Mouse (Mus musculus): ENCODE results near the gene Prrxl1. TPM values are rescaled to one million over a fixed set of nuclear protein-coding genes. Genes with fewer than 3 reads are reported as not detected.

Prrxl1 gene
- polyA plus RNA-seq, 1 experiment from 2014 or later = 13.2 TPM

DNA sequence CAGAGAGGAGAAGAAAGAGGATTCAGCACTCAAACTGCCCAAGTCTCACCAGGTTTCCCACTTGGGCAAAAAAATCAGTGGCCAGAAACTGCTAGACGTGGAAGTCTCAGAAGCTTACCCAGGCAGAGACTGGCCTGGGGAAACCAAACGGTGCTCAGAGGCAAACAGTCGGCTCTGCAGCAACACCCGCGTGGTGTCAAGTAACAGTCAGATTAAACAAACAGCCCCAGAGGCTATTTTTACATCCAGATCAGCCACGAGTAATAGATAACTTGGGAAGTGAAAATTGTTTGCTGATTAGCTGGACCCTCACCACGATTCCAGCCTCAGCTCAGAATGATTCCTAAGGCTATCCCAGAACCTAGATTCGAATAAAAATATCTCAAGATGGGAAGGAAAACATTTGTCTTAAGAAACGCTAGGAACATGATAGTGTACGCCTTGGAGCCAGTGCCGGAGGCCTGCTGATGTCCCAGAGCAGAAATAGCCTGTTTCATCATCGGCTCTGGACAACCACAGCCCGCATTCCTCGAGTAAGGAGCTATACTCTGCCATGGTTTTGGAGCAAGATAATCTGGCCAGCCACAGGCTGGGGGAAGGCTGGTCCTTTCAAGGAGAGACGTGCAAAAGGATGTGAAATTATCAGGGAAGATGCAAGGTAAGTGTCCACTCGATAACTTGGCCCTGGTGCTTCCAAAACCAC, 86.1 kb downstream of the Prrxl1 start, which contains the start of gene 3425401B19Rik:
Gene 3425401B19Rik (minus strand): TSS at position 170 of the 703 bp plus-strand sequence.
- Histone ChIP-seq H3K4me1 (replicated peaks; ENCODE audit: control insufficient read depth, insufficient read depth, low read length) (no peaks in the 10 kb centered on the region), H3K27me3 (ENCODE audit: control insufficient read depth, insufficient read depth, low read length) (no peaks in the 10 kb centered on the region), H3K9ac (ENCODE audit: low read depth, low read length) (no peak within 1 kb of the TSS), H3K36me3 (ENCODE audit: control insufficient read depth, insufficient read depth, low read length) (no peaks in the 10 kb centered on the region), H3K27ac (ENCODE audit: low read depth, low read length) (no peak within 1 kb of the TSS), H3K4me2 (replicated peaks; ENCODE audit: low read depth, low read length) (no peak within 1 kb of the TSS), H3K4me3 (ENCODE audit: low read depth, low read length) (no peak within 1 kb of the TSS), H3K9me3 (ENCODE audit: control insufficient read depth, low read length) (no peaks in the 10 kb centered on the region)
- 64% methylated on average over 16 of the region's 16 CpGs for WGBS
- ATAC-seq (ENCODE audit: low FRiP score) = no peak
- DNase-seq (ENCODE audit: low spot score) = no peak

GRCm38 (mm10) chr14:32695906-32696305, 96.7 kb downstream of the Prrxl1 start:
- no peak overlapping the region for H3K27ac ChIP-seq (ENCODE audit: low read depth, low read length)
- no peak for ATAC-seq (ENCODE audit: low FRiP score)
- 92% methylated on average over 2 of the region's 2 CpGs for WGBS
- H3K9me3 ChIP-seq (ENCODE audit: control insufficient read depth, low read length) = no peaks in the 10 kb centered on the region
- no peak for DNase-seq (ENCODE audit: low spot score)
- no peaks in the 10 kb centered on the region for H3K27me3 ChIP-seq (ENCODE audit: control insufficient read depth, insufficient read depth, low read length)
- H3K36me3 ChIP-seq (ENCODE audit: control insufficient read depth, insufficient read depth, low read length) = no peaks in the 10 kb centered on the region
- H3K9ac ChIP-seq (ENCODE audit: low read depth, low read length) = no peak overlapping the region
- no peak overlapping the region for H3K4me3 ChIP-seq (ENCODE audit: low read depth, low read length)
- no peaks in the 10 kb centered on the region for H3K4me1 ChIP-seq (replicated peaks; ENCODE audit: control insufficient read depth, insufficient read depth, low read length)
- H3K4me2 ChIP-seq (replicated peaks; ENCODE audit: low read depth, low read length) = no peak overlapping the region

DNA sequence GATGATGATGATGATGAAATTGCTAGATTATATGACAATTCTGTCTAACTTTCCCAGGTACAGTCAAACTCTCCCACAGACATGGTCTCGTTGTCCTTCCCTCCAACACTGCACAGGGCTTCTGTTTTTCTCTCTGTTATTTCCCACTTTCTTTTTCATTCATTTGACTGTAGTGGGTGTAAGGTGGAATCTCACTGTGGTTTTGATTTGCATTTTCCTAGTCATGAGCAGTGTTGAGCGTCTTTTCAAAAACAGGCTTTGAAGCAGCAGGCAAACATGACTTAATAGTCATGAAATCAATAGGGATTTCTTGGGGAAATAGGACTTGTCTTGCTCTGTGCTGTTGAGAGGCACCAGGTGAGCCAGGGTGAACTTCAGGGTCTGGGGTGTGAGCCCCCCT, 97.1 kb downstream of the Prrxl1 start:
- ATAC-seq (ENCODE audit: low FRiP score) (no peak), DNase-seq (ENCODE audit: low spot score) (no peak)
- Histone ChIP-seq H3K4me3 (ENCODE audit: low read depth, low read length) (no peak overlapping the region), H3K36me3 (ENCODE audit: control insufficient read depth, insufficient read depth, low read length) (no peaks in the 10 kb centered on the region), H3K4me2 (replicated peaks; ENCODE audit: low read depth, low read length) (no peak overlapping the region), H3K9me3 (ENCODE audit: control insufficient read depth, low read length) (no peaks in the 10 kb centered on the region), H3K27me3 (ENCODE audit: control insufficient read depth, insufficient read depth, low read length) (no peaks in the 10 kb centered on the region), H3K9ac (ENCODE audit: low read depth, low read length) (no peak overlapping the region), H3K27ac (ENCODE audit: low read depth, low read length) (no peak overlapping the region), H3K4me1 (replicated peaks; ENCODE audit: control insufficient read depth, insufficient read depth, low read length) (no peaks in the 10 kb centered on the region)
- WGBS = 88% methylated on average over 2 of the region's 2 CpGs

DNA sequence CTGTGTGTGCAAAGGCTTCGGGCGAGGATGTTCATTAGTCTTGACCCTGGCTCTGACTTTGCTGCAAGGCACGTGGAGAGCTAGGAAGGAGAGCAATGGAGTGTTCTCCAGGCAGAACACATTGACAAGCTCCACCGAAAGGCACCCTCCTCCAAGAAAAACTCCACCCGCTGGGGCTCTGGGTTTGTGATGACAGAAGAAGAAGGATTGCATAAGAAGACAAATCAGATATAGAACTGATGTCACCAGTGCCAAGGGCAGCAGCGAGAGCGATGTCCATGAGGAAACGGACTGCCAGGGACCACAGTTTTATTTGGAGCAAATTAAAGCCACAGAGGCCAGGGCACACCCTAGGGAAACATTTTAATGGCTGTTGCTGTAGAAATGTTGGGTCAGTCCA, 98.6 kb downstream of the Prrxl1 start:
- 84% methylated on average over 8 of the region's 8 CpGs for WGBS
- H3K4me2 ChIP-seq (replicated peaks; ENCODE audit: low read depth, low read length) = no peak overlapping the region
- no peaks in the 10 kb centered on the region for H3K27me3 ChIP-seq (ENCODE audit: control insufficient read depth, insufficient read depth, low read length)
- no peak overlapping the region for H3K4me3 ChIP-seq (ENCODE audit: low read depth, low read length)
- H3K27ac ChIP-seq (ENCODE audit: low read depth, low read length) = no peak overlapping the region
- no peak for ATAC-seq (ENCODE audit: low FRiP score)
- H3K36me3 ChIP-seq (ENCODE audit: control insufficient read depth, insufficient read depth, low read length) = no peaks in the 10 kb centered on the region
- no peak for DNase-seq (ENCODE audit: low spot score)
- H3K9me3 ChIP-seq (ENCODE audit: control insufficient read depth, low read length) = no peaks in the 10 kb centered on the region
- no peaks in the 10 kb centered on the region for H3K4me1 ChIP-seq (replicated peaks; ENCODE audit: control insufficient read depth, insufficient read depth, low read length)
- H3K9ac ChIP-seq (ENCODE audit: low read depth, low read length) = no peak overlapping the region

- no peak for DNase-seq (ENCODE audit: low spot score)
- Histone ChIP-seq H3K4me3 (ENCODE audit: low read depth, low read length) (no peak overlapping the region), H3K27me3 (ENCODE audit: control insufficient read depth, insufficient read depth, low read length) (no peaks in the 10 kb centered on the region), H3K4me2 (replicated peaks; ENCODE audit: low read depth, low read length) (no peak overlapping the region), H3K4me1 (replicated peaks; ENCODE audit: control insufficient read depth, insufficient read depth, low read length) (no peaks in the 10 kb centered on the region), H3K27ac (ENCODE audit: low read depth, low read length) (no peak overlapping the region), H3K9ac (ENCODE audit: low read depth, low read length) (no peak overlapping the region), H3K9me3 (ENCODE audit: control insufficient read depth, low read length) (no peaks in the 10 kb centered on the region), H3K36me3 (ENCODE audit: control insufficient read depth, insufficient read depth, low read length) (no peaks in the 10 kb centered on the region)
- ATAC-seq (ENCODE audit: low FRiP score) = no peak
- 93% methylated on average over 3 of the region's 3 CpGs for WGBS
Observed at GRCm38 (mm10) chr14:32698556-32698955, 99.3 kb downstream of the Prrxl1 start.

Other genes with a start within 250 kb of the Prrxl1 start
- 1.4 and 1.6 TPM in 2 replicates for gene 1700024G13Rik, start 211.0 kb upstream of the Prrxl1 start, polyA plus RNA-seq (2014; fragmentation: Nextera tagmentation; extraction: Ambion mirVana)
- gene Slc18a3, start 134.6 kb upstream of the Prrxl1 start, polyA plus RNA-seq (2014; fragmentation: Nextera tagmentation; extraction: Ambion mirVana) = 5.3 and 7.0 TPM in 2 replicates
- 0.74 and 1.1 TPM in 2 replicates for gene Chat, start 133.4 kb upstream of the Prrxl1 start, polyA plus RNA-seq (2014; fragmentation: Nextera tagmentation; extraction: Ambion mirVana)
- 24.4 and 32.4 TPM in 2 replicates for gene Ercc6, start 85.9 kb upstream of the Prrxl1 start, polyA plus RNA-seq (2014; fragmentation: Nextera tagmentation; extraction: Ambion mirVana)
- 0.06 and 0.17 TPM in 2 replicates for gene 3425401B19Rik, start 85.9 kb downstream of the Prrxl1 start, polyA plus RNA-seq (2014; fragmentation: Nextera tagmentation; extraction: Ambion mirVana)
- gene Tmem273, start 186.6 kb downstream of the Prrxl1 start, polyA plus RNA-seq (2014; fragmentation: Nextera tagmentation; extraction: Ambion mirVana) = 0.71 and 0.86 TPM in 2 replicates
- gene Fam170b, start 234.6 kb downstream of the Prrxl1 start, polyA plus RNA-seq (2014; fragmentation: Nextera tagmentation; extraction: Ambion mirVana) = 0.08 TPM in 1 of 2 replicates, not detected in the other

Data from hindbrain, embryonic 11.5 days (tissue).